ENCODE assay signal across 9 mouse cellular contexts in the genomic region with DNA sequence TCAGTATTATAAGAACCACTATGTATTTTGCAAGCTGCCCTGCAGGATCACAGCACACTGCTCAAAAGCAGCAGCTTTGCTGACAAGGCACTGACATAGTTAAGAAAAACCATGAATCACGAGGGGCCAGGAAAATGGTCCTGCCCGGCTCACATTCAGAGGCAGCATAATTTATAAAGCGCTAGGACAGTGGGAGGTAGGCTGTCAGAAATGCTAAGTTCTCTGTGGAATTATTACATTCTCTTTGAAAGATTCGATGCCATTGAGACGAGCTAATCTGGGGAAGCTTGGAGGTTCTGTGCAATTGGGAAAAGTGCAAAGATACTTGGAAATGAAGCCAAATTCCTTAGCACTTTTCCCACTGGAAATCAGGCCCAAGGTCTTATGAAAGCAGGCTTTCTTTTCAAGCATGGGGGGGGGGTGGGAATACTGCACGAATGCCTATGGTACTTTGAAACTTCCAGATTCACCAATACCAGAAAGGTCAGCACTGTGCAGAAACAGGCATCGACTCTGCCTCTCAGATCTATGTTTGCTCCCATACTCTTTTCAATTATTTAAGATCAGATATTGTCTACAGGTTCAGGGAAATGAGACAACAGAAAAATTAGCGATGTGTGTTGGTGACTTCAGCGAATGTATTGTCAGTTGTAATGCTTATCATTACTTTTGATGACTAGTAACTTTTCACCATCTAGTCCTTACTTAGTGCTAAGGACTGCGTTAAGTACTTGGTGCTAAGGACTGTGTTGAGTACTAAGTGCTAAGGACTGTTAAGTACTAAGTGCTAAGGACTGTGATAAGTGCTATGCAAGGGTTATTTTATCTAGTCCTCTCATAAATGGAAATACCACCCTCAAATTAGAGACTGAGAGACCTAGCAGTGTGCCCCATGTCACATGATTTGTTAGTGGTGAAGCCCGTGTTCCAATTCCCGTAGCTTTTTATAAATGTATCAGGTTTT. TPM values are rescaled to one million over a fixed set of nuclear protein-coding genes. Genes with fewer than 3 reads are reported as not detected.
DNase-seq lines count a peak whose midpoint lies in the region; ATAC-seq and TF ChIP-seq lines count a peak whose summit lies in the region.
"Had no signal": no experiment of that assay in that cellular context is flagged by ENCODE, and none has a peak within 500 bp of the region (broad histone marks: within the 10 kb centered on the region; RNA-seq: fewer than 3 reads in every experiment).

No protein-coding gene starts in this region.

- no peaks in the 10 kb centered on the region for H3K36me3 ChIP-seq in kidney, adult 2 months (ENCODE audit: control insufficient read depth, insufficient read depth, low read length)
- no peaks in the 10 kb centered on the region for H3K36me3 ChIP-seq in forebrain, embryonic 14.5 days (ENCODE audit: control insufficient read depth, insufficient read depth, low read length)
- H3K36me3 ChIP-seq: G1E had no signal

- H3K27ac ChIP-seq in kidney, adult 2 months (ENCODE audit: insufficient read depth, low read depth, low read length): no peak overlapping the region
- 0 out of 2 replicates have a peak overlapping the region, but pooled peaks have one; percentile 17 for H3K27ac ChIP-seq in forebrain, embryonic 14.5 days (ENCODE audit: low read depth, low read length)

- H3K9me3 ChIP-seq in forebrain, embryonic 14.5 days (replicated peaks; ENCODE audit: control insufficient read depth, low read length): no peaks in the 10 kb centered on the region
- H3K9me3 ChIP-seq: G1E had no signal

- no peak overlapping the region for H3K9ac ChIP-seq in forebrain, embryonic 14.5 days (ENCODE audit: low read length)

- peak; percentile 12 for DNase-seq in kidney, adult 2 months
- no peak for DNase-seq in kidney, adult 11 months
- DNase-seq in brain, adult 2 months (ENCODE audit: low read depth, low spot score): peak; percentile 60
- DNase-seq in forebrain, embryonic 14.5 days (ENCODE audit: low spot score): peak; percentile 53
- DNase-seq in mesoderm, embryonic 11.5 days (ENCODE audit: low read depth, low spot score): peak; percentile 65
- no peak for DNase-seq in cerebellum, adult 11-12 months
- no peak for DNase-seq in spleen, adult 18-20 months

- TF ChIP-seq POLR2A in kidney, adult 2 months (IDR thresholded peaks at IDR 0.05; ENCODE audit: low read depth, low read length): no peak

- H3K4me3 ChIP-seq in kidney, adult 2 months (ENCODE audit: insufficient read depth, low read depth, low read length): no peak overlapping the region
- no peak overlapping the region for H3K4me3 ChIP-seq in forebrain, embryonic 14.5 days (ENCODE audit: low read depth, low read length)

- 60% methylated on average over 12 of the region's 12 CpGs for WGBS in kidney, adult 2 months
- WGBS in forebrain, embryonic 14.5 days: 46% methylated on average over 12 of the region's 12 CpGs

- peak; percentile 54 for ATAC-seq in forebrain, embryonic 14.5 days
- no peak for ATAC-seq in monocyte, adult 5-6 weeks (replicated peaks; ENCODE audit: insufficient number of reproducible peaks, low FRiP score, low TSS enrichment, poor library complexity, severe bottlenecking)

- no peak for TF ChIP-seq CTCF in kidney, adult 2 months (conservative IDR thresholded peaks at IDR 0.05; ENCODE audit: insufficient read depth, insufficient read length, low read depth, low read length)

- no peak overlapping the region for H3K4me2 ChIP-seq in forebrain, embryonic 14.5 days (ENCODE audit: low read length)

- no peaks in the 10 kb centered on the region for H3K27me3 ChIP-seq in kidney, adult 2 months (replicated peaks; ENCODE audit: control insufficient read depth, insufficient read depth, low read length)
- H3K27me3 ChIP-seq in forebrain, embryonic 14.5 days (replicated peaks; ENCODE audit: control insufficient read depth, insufficient read depth, low read length): no peaks in the 10 kb centered on the region

- H3K4me1 ChIP-seq in kidney, adult 2 months (ENCODE audit: control insufficient read depth, insufficient read depth, low read length): 0 out of 2 replicates have a peak, but pooled peaks cover 3% of the 10 kb centered on the region
- peaks cover 5% of the 10 kb centered on the region; the same call in 1 of the 2 replicates for H3K4me1 ChIP-seq in forebrain, embryonic 14.5 days (ENCODE audit: control insufficient read depth, insufficient read depth, low read length)

RNA-seq across cellular contexts. Expression of gene Ssbp2, which starts 28.4 kb away (rescaled TPM):
- polyA plus RNA-seq in kidney, adult 2 months (2012; rRNA removed): 18.1 and 19.4 TPM in 2 replicates
- 252 and 310 TPM in 2 replicates for polyA plus RNA-seq in forebrain, embryonic 14.5 days (2014; fragmentation: Nextera tagmentation; extraction: Ambion mirVana)
- total RNA-seq in monocyte, adult 5-6 weeks (2017): 9.8 to 35.4 TPM (median 12.4 TPM) in 3 replicates

Comparison
In these comparisons a context has a peak if more than half of its experiments do, and no peak if none do; other contexts are left out.
1. DNase-seq: peak in kidney, adult 2 months (single experiment), brain, adult 2 months (single experiment), forebrain, embryonic 14.5 days (single experiment) and mesoderm, embryonic 11.5 days (single experiment); none in kidney, adult 11 months (single experiment), cerebellum, adult 11-12 months (single experiment) and spleen, adult 18-20 months (0 of 2).
2. RNA of gene Ssbp2, which starts 28.4 kb away (polyA plus RNA-seq): 252 to 310 TPM in forebrain, embryonic 14.5 days; 18.1 to 19.4 TPM in kidney, adult 2 months; every median in the first group is over 10 times any median in the second.